Mouse (Mus musculus) c-Kit-positive CD71-positive TER-119-positive erythroid progenitor cells, embryonic 14.5 days (primary cell): ENCODE measurements around the gene Kank1.

Source experiments
- DNase-seq: peaks from one replicate; pipeline ENCODE4 v3.0.0-alpha.2; 2013; ENCODE audit warnings: low spot score

Kank1 gene

DNA sequence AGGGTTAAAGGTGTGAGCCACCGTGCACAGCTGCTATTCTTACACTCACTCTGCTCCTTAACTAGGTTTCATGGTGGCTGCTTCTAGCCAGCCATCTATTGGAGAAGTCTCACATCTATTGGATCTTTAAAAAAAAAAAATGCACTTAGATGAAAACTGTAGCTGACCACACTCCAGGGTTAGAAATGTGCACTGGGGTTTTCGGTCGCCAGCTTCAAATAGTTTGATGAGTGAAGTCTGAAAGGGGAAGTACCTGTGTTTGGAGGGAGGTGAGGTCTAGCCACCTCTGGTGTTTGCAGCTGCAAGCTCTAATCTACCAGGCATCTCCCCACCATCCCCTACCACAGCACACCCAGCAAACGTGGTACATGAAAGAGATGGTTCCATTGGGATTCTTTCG lies 74.2 kb downstream of the Kank1 start:
- no peak for DNase-seq

- DNase-seq = no peak
These were observed 74.9 kb downstream of the Kank1 start for GRCm38 (mm10) chr19:25311626-25312025.

GRCm38 (mm10) chr19:25315458-25315889 lies 78.7 kb downstream of the Kank1 start:
- DNase-seq = no peak

GRCm38 (mm10) chr19:25315993-25316392 lies 79.2 kb downstream of the Kank1 start:
- DNase-seq = no peak

DNA sequence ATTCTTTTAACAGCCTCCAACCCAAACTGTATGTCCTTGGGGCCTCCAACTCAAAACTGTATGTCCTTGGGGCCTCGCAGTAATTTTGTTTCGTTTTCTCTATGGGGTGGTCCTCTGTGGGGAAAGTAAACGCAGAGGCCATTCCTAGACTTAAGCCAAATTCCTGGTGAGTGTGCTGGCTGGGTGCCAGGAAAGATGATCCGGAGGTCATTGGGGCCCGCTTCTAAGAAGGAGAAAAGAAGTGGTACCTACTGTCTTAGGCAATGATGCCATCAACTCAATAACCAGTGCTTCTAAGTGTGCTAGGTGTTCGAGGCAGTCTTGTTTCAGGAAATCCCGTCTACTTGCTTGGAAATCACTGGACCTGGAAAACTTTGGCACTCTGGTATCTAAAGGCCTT lies 87.5 kb downstream of the Kank1 start:
- DNase-seq = no peak

- no peak for DNase-seq
These were observed 88.6 kb downstream of the Kank1 start for GRCm38 (mm10) chr19:25325113-25326001.

GRCm38 (mm10) chr19:25326002-25326300 lies 89.2 kb downstream of the Kank1 start:
- DNase-seq = no peak

GRCm38 (mm10) chr19:25327633-25328032 lies 90.9 kb downstream of the Kank1 start:
- DNase-seq = no peak

- DNase-seq = peak; percentile 49
These were observed 97.6 kb downstream of the Kank1 start for GRCm38 (mm10) chr19:25334360-25334759.

- DNase-seq = no peak
These were observed 100.0 kb downstream of the Kank1 start for GRCm38 (mm10) chr19:25336731-25337130.

DNA sequence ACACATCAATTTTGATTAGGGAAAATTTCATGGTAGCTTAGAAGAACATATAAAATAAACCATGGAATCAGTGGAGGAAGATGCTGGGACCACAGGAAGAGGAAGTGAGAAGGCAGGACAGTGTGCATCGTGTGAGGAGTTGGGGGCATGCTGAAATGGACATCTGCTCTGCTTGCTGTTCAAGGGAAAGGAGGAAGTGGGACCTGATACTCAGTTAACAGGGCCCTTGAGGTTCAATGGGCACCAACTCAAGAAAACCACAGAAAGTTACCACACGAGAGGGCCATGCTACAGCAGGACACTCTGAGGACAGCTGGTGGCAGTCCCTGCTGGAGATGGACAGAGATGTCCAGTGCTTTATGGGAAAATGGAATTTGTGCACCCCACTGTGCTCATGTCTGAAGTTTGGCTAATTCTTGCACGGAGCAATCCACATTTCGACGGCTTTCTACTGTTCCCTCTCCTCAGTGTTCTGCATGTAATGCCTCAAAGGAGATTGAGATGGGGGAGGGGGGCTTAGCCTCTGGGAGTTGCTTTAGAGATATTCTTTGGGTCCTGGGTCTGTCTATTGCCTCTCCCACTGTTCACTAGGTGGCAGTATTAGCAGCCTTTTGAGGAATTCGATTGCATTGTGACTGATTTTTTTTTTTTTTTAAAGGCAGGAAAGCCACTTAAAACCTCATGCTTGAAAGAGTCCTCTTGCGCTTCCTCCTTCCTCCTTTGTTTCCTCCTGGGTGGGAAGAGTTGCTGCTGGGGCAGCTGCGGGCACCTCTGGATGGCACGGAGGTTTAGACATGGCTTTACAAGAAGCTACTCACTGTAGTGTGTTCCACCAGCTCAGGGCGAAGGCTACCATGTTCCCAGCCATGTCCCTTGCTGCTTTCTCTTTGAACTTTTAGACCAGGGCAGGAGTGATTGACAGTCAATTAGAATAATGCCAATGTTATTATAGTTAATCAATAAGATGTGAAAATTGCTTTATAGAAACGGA lies 104.2 kb downstream of the Kank1 start:
- no peak for DNase-seq

- DNase-seq = no peak
These were observed 105.3 kb downstream of the Kank1 start for GRCm38 (mm10) chr19:25342026-25342425.

- no peak for DNase-seq
These were observed 107.0 kb downstream of the Kank1 start for GRCm38 (mm10) chr19:25343657-25344322.

DNA sequence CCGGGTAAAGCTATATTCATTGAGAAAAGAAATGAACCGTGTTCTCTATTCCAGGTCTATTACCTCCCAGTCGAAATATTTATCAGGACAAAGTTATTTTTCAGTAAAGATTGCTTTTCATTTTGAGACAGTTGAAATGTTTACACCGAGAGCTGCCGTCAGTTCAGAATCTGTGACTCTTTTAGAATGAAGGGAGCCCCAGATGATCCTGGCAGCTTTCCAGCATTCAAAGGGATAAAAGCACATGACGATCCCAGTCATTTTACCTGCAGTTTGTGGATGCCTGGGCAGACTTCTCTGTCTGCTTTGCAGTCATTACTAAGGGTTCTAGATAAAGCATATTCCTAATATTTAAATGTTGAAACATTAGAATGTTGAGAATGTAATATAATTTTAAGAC lies 107.6 kb downstream of the Kank1 start:
- no peak for DNase-seq

GRCm38 (mm10) chr19:25345972-25346371 lies 109.2 kb downstream of the Kank1 start:
- DNase-seq = no peak

GRCm38 (mm10) chr19:25347515-25347914 lies 110.7 kb downstream of the Kank1 start:
- DNase-seq = no peak

GRCm38 (mm10) chr19:25351257-25351955 lies 114.6 kb downstream of the Kank1 start:
- no peak for DNase-seq

- DNase-seq = no peak
These were observed 120.3 kb downstream of the Kank1 start for GRCm38 (mm10) chr19:25357094-25357493.

DNA sequence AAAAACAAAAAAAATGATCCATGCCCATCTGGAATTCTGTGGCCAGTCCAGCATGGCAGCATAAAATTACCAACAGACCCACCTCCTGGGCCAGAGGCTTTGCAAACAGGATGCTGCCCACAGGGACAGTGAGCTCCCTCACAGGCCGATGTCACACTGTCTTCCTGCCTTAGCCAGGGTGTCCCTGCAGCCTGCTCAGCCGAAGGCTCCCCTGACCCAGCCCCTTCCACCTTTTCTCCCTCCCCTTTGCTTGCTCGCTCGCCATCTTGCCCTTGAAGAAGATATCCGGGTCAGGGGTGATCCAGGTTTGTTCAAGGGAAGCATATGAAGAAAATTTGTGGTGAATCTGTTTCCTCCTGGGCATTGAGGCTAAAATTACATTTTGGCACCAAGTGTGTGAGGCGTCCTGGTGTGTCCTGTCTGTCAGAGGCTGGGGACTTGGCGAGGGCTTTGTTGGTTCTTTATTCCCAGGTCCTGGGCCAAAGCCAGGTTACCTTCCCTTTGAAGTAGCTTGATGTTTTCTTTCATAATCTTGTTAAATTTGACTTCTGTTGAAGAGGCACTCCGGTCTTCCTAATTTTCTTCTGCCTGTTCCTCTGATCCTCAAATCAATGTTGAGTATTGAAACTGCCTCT lies 121.8 kb downstream of the Kank1 start:
- no peak for DNase-seq

GRCm38 (mm10) chr19:25360571-25361029 lies 123.8 kb downstream of the Kank1 start:
- DNase-seq = no peak

GRCm38 (mm10) chr19:25361956-25362355 lies 125.2 kb downstream of the Kank1 start:
- no peak for DNase-seq
